Mouse (Mus musculus): Measurements from ENCODE around the gene Tango2. TPM values are rescaled to one million over a fixed set of nuclear protein-coding genes. Genes with fewer than 3 reads are reported as not detected.
A peak's percentile ranks its signal among the peaks of the same experiment; 100 is the strongest.

The Tango2 gene
- total RNA-seq, 1 experiment from 2014 or later: 57.3 TPM

DNA sequence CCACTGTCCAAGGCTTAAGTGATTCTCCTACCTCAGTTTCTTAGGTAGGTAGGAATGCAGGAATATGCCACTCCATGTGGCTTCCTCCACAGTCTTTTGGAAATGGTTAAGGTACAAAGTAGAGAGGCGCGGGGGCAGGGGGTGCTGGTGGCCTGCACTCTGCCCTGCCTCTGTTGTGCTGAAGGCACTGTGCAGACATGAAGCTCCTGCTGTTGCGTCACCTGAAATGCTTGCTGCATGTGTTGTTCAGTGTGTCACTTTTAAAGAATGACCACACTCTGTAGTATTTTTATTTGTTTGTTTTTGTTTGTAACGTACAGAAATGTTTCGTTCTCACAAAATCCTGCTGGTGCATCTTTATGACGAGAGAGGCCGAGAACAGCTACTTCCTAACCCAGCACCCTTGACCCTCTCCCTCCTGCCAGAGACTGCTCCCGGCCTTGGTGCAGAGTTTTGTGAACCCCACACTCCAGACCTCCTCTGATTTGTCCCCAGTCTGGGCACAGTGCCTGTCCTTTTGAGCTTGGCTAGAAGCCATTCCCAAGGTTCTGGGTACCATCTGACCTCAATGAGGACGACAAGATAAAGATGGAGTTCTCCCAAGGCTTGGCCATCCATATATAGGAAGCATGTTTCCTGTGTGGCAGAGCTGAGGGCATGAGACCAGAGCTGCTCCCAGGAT, 35.3 kb upstream of the Tango2 start:
- peak; percentile 62 for DNase-seq

- DNase-seq: no peak
These were observed 33.8 kb upstream of the Tango2 start for GRCm38 (mm10) chr16:18381621-18382258.

- DNase-seq: no peak
These were observed 32.7 kb upstream of the Tango2 start for GRCm38 (mm10) chr16:18380495-18381063.

- no peak for DNase-seq
These were observed 31.6 kb upstream of the Tango2 start for GRCm38 (mm10) chr16:18379338-18380001.

DNA sequence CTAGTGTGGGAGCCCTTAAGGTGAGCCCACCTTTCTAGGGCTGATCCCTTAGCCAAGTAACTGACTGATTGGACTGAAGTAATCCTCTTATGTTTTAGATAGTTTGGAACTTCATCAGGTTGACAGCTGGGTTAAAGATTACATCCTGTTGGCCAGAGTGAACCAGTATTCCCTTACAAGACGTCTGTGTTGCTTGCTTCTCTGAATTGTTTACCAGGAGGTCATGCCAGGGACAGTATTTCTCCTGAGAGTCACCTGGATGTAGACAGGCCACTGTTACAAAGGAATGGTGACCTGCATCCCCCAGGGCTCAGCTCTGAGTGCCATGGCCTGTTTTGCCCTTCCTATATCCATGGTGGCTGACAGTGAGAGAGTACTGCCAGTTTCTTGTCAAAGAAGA, 30.6 kb upstream of the Tango2 start:
- DNase-seq: no peak

GRCm38 (mm10) chr16:18377203-18377602, 29.3 kb upstream of the Tango2 start:
- DNase-seq: no peak

- no peak for DNase-seq
These were observed 28.5 kb upstream of the Tango2 start for GRCm38 (mm10) chr16:18376297-18376954.

DNA sequence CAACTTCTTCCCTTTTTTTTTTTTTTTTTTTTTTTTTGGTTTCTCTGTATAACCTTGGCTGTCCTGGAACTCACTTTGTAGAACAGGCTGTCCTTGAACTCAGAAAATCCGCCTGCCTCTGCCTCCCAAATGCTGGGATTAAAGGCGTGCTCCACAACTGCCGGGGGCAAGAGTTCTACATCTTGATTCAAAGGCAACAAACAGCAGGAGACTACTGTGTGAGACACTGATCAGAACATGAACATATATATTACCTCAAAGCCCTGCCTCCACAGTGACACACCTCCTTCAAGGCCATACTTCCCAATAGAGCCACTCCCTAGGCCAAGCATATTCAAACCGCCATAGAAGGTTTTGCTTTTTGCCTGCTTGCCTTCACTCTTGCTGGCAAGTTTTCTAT, 25.7 kb upstream of the Tango2 start:
- no peak for DNase-seq

DNA sequence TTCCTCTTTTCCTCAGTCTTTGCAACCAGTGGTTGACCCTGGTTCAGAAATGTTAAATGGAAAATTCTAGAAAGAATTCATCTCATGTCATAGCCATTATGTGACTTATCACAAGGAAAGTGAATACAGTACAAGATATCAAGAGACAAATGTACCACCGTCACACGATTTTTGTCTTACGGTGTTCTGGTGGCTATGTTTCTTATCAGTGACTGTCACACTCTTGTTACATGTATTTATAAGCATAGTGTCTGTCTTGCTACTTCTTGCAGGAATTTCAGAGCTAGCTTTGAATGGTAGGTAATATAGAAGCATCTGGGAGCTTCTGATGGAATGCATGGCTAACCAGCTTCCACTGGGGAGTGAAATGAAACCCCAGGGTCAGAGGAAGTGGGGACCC, 22.3 kb upstream of the Tango2 start:
- no peak for DNase-seq

DNA sequence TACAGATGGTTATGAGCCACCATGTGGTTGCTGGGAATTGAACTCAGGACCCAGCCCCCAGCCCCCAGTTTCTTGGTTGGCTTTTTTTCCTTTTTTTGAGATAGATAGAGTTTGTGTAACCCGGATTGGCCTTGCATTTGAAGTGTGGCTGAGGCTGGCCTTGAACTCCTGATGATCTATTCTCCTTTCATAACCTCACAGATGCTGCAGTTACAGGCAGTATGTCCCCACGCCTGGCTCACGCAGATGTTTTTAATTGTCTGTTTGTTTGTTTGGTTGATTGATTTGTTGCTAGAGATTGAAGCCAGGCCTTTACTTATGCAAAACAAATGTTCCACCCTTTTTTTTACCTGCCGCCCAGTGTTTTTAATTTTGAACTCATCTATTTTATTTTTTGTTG, 18.9 kb upstream of the Tango2 start:
- no peak for DNase-seq

- DNase-seq: no peak
These were observed 15.0 kb upstream of the Tango2 start for GRCm38 (mm10) chr16:18362948-18363347.

- DNase-seq: no peak
These were observed 12.4 kb upstream of the Tango2 start for GRCm38 (mm10) chr16:18360151-18360805.

DNA sequence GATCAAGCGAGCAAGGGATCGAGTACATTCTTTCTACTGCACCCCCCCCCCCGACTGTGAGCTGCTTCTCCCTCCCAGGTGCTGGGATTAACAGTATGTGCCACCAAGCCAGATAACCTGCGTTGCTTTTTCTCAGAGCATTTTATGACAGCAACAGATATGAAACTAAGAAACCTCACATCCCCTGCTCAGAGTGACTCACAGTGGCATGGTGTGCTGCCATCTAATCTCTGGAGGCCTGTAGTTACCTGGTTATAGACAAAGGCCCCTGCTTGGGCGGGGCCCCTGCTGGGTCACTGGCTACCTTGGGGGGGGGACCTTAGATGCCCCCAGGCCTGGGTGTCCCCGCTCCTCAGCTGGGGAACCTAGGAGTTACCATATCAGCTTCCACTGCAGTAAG, 10.1 kb upstream of the Tango2 start:
- no peak for DNase-seq

- DNase-seq: no peak
These were observed 9.1 kb upstream of the Tango2 start for GRCm38 (mm10) chr16:18356961-18357360.

GRCm38 (mm10) chr16:18353106-18353505, 5.2 kb upstream of the Tango2 start:
- no peak for DNase-seq

DNA sequence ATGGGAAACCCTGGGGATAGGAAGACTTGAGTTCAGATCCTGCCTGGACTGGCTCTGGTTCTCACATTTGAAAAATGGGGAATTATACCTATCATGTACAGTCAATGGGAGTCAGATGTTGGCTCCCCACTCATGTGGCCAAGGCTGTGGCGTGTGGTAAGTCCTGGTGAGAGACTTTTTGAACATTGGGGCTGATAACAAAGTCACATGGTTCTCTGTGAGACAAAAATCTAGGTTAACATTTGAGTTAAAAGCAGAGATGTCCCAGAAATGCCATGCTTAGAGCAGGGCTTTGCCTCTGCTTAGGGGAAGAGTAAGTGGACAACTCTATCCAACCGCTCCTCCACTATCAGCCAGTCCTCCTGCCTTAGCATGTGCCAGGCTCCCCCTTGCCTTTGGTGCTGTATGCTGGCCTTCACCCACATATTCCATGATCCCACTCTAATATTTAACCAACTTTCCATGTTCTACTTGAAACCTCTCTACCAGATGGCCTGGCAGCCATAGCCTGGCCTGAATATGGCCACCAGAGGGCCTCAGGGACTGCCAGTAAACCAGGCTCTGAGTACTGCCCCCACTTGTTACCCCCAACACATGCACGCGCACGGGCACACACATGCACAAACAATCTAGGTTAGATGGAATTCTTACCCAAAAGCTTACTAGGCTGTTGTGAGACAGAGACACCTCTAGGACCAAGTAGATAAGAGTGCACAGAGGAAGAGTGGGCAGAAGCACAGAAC, 3.6 kb upstream of the Tango2 start:
- peak; percentile 49 for DNase-seq

DNA sequence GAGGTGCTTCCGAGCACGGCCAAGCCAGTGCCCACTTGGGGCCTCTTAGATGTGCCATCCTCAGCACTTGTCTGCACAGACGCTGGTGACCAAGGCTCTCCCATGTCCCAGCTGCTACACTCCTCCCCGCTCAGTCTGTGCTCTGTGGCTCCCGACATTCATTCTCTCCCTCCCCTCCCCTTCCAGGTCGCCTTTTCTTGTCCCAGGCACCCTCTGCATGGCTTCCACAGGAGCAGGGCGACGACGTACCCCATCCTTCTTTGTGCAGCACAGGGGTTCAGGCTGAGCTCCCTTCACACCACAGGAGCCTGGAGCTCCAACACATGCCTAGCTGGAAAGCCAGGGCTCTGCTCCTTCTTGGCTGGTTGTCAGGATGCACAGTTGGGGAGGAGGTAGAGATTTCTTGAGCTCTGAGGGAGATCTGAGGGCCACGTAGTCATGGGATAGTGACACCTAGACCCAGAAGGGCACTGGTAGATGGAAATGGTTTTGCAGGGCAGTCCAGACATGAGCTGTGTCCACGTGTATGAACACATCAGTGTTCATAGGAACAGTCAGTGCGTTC, 1.9 kb upstream of the Tango2 start:
- DNase-seq: no peak

DNA sequence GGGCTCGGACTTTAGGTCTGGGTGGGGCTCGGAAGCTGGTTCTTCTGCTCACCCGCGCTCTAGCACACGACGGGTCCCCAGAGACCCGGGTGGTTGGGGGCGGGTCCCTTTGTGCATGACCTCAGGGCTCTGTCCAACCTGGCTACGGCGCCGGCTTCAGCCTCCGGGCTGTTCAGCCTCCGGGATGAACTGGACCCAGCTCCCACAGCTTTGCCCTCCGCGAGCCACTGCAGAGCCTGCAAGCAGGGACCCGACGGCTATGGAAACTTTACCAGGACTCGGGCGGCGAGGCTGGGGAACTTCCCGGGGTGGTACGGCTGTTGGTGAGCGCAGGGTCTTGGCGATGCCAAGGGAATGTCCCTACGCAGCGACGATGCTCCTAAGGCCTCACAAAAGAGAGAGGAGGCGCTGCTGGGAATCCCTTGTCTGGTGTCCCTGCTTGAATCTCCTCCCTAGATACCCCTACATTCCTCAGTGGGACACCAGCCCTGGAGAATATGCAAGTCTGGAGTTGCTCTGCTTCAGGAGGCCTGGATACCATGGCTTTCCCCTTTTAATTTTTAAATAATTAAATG, 785 bp upstream of the Tango2 start:
- peak; percentile 45 for DNase-seq

GRCm38 (mm10) chr16:18345243-18345642, 2.7 kb downstream of the Tango2 start:
- peak; percentile 81 for DNase-seq

DNA sequence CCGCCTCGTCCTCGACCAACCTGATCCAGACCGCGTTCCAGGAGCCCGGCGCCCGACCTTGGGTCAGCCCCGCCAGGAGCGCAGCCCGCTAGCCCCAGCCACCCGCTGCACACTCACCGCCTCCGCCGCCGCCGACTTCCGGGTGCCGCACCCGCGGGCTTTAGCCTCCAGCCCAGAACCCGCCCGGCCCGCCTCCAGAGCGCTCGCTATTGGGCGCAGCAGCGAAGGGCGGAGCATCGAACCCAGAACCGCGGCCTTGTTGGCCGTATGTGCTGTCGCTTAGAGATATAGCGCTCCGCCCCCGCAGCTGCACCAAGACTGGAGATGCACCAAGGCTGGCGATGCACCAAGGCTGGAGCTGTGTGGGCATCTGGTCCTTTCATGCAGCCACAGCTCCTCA, 4.1 kb downstream of the Tango2 start:
- peak; percentile 99 for DNase-seq
